Comparison of ENCODE assay signal across 8 mouse cellular contexts in the genomic region with DNA sequence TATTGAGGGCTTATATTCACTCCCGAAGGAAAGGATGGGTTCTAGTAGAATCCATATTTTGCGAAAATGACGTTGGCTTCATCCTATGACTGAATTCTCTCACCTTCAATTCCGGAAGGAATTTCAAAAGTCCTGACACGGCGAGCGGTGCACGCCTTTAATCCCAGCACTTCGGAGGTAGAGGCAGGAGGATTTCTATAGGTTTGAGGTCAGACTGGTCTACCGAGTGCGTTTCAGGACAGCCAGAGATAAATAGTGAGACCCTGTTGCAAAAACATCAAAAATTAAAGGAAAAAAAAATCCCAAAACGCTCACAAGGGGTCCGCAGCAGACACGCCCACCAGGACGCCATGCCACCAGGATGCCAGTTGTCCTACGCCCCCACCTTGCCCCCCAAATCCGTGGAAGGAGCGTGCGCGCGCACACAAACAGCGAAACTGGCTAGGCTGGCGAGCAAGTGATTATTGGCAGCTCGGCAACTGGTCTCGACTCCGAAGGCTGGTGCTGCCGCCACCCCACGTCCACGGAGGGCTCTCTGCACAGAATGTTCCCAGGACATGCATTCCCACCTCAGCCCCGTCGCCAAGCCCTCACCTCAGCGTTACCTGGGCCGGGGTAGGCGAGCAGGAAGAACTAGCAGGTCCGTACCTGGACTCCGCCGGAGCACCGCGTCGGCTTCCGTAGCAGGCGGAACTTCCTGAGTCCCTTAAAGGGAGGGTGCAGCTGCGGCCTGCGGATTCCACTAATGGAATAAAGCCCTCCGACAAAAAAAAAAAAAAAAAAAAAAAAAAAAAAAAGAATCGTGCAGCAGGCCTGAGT. TPM values are rescaled to one million over a fixed set of nuclear protein-coding genes. Genes with fewer than 3 reads are reported as not detected.
A peak's percentile ranks its signal among the peaks of the same experiment; 100 is the strongest.
DNase-seq lines count a peak whose midpoint lies in the region; ATAC-seq and TF ChIP-seq lines count a peak whose summit lies in the region.

A gene (minus strand): TSS at position 683 of the 819 bp plus-strand sequence.

- H3K4me3 ChIP-seq in hindbrain, embryonic 13.5 days, result peak within 1 kb of the TSS; percentile 85

- CTCF ChIA-PET in Patski (lab: Charles Lee), result interaction anchor here (1.2 to 1.9 kb wide), 3 partner anchors 20 to 335 kb away, joined by 3 to 5 read pairs (median 3); no protein-coding TSS in a partner anchor

- H3K4me2 ChIP-seq in hindbrain, embryonic 13.5 days, result peak within 1 kb of the TSS; percentile 81

- no peak for DNase-seq in Patski (ENCODE audit: low read depth, low spot score)
- peak; percentile 87 to 88 for DNase-seq in cerebellum, postnatal 14 days
- DNase-seq in frontal cortex, postnatal 14 days (ENCODE audit: low spot score in 2 of 2), result peak; percentile 69 to 76
- DNase-seq in layer of hippocampus, postnatal 36 days, result peak; percentile 80 to 86
- peak; percentile 88 for DNase-seq in lung, postnatal 36 days
- DNase-seq in retina, postnatal 1 day, result peak; percentile 95
- peak; percentile 73 to 78 for DNase-seq in urinary bladder, adult 18-20 months (ENCODE audit: low spot score in 2 of 2)

- H3K4me1 ChIP-seq in hindbrain, embryonic 13.5 days (replicated peaks), result peaks cover 13% of the 10 kb centered on the region

- ATAC-seq in Patski, result peak; percentile 57
- peak; percentile 74 for ATAC-seq in hindbrain, embryonic 13.5 days (ENCODE audit: low FRiP score)

- in situ Hi-C loops in Patski (cut with MboI; ENCODE audit: low pct_unique_long_range_greater_than_20kb), result no loop called here

- POLR2A ChIA-PET in Patski (lab: Charles Lee), result interaction anchor here (0.9 kb wide), 1 partner anchor 10 kb away, joined by 4 read pairs; no protein-coding TSS in a partner anchor

- peak within 1 kb of the TSS; percentile 86 for H3K9ac ChIP-seq in hindbrain, embryonic 13.5 days

- 2% methylated on average over 46 of the region's 46 CpGs for whole genome bisulfite sequencing in hindbrain, embryonic 13.5 days

- no peaks in the 10 kb centered on the region for H3K27me3 ChIP-seq in Patski
- H3K27me3 ChIP-seq in hindbrain, embryonic 13.5 days, result peaks cover 3% of the 10 kb centered on the region; the same call in 1 of the 2 replicates

- peak within 1 kb of the TSS; percentile 78 for H3K27ac ChIP-seq in hindbrain, embryonic 13.5 days

- H3K9me3 ChIP-seq in hindbrain, embryonic 13.5 days, result no peaks in the 10 kb centered on the region

- no peak for TF ChIP-seq CTCF in Patski (IDR thresholded peaks at IDR 0.05)

- peaks cover 19% of the 10 kb centered on the region for H3K36me3 ChIP-seq in hindbrain, embryonic 13.5 days

RNA-seq across cellular contexts. Expression of the gene that starts here (rescaled TPM):
- polyA plus RNA-seq in Patski (2021), result 39.6 TPM
- polyA plus RNA-seq in hindbrain, embryonic 13.5 days (2015; fragmentation: Nextera tagmentation; extraction: Ambion mirVana), result 24.7 and 26.5 TPM in 2 replicates
- 10 to 100 TPM; 20.9 to 22.3 TPM for total RNA-seq in layer of hippocampus, postnatal 36 days (2021)
